Mouse (Mus musculus) gastrocnemius, adult 8-10 months (tissue): ENCODE results near the gene Chl1. TPM values are rescaled to one million over a fixed set of nuclear protein-coding genes. Genes with fewer than 3 reads are reported as not detected.

ENCODE experiments used
- DNase-seq, 2 experiments: peaks; one replicate each; pipeline ENCODE4 v3.0.0; 2022; ENCODE audit warnings: low spot score in 2 of 2
- total RNA-seq, 4 experiments: library from RNA; stranded (reverse); gene quantifications; 2 replicates each; pipeline ENCODE4 v1.2.4; 2022

Gene Chl1
- total RNA-seq: under 1 TPM; 0.10 to 0.63 (median 0.18) TPM

DNA sequence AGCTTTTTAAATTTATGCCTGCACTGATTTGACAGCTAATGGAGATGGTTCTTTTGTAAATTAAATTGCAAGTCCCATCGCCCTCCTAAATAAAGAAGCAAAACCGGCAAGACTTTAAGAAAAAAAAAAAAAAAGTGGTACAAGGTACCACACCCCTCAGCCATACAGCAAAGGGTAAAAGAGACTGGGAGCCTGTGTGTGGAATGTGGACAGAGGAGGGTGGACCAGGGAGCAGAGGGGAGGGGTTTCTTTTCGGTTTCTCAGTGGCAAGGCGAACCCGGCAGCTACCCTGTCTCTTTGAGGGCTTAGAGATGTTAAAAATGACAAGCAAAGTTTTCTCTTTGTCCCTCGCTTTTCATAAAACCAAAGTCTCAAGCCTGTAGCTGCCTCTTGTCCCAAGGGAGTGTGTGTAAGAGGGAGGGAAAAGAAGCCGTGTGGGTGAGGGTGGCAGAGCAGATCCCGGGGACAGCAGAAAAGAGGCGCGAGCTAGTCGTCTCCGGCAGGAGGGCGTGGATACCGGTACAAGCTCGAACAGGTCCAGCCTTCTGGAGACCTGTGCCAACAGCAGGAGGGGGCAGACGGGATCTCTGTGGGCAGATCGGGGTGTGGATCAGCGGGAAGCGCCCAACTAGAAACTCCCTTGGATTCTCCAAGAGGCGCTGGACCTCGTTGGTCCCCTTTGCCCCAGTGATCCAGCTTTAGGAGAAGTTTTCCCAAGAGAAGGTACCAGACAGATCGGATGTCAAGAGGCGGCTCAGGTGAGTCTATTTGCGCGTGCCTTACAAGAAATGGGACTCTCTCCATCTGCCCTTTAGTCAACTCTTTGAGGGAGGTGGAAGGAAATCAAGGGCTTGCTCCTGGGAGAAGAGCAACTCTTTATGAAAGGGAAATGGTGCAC lies at the start of gene Chl1:
TSS of gene Chl1 (plus strand) at position 195 of the 898 bp plus-strand sequence.
- DNase-seq: no peak

DNA sequence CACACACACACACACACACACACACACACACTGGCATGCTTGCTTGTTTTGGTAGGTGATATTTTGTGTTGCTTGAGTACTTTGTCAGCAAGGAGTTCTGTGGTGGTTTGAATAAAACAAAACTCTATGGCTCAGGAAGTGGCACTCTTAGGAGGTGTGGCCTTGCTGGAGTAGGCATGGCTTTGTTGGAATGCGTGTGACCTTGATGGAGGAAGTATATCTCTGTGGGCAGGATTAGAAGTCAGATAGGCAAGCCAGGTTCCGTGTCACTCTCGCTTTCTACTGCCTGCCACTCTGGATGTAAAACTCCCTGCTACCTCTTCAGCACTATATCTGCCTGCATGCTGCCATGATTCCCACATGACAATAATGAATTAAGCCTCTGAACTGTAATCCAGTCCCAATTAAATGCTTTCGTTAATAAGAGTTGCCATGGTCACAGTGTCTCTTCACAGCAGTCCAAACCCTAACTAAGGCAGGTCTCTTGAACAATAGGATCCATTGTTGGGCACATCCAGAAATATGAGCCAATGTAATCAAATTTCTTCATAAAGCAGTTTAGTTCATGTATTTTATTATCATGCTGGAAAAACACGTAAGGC lies 44.8 kb upstream of the Chl1 start:
- DNase-seq: no peak

DNA sequence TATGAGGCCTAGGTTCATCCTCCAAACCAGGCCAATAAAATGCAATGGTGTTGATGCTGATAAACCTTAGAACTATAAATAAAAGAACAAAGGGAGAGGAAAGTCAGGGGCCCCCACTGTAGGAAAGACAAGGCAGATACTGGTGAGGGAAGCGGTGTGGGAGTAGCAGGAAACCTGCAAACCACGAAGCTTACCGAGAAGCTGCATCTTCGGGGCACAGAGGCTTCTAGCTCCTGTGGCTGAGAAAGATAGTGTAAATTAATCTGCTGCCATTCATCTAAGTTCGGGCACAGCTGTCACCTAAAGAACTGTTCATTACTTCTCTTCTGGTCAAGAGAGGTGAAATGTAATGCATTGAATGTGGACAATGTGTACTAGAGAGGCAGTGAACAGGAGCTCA lies 37.1 kb upstream of the Chl1 start:
- DNase-seq: no peak

DNA sequence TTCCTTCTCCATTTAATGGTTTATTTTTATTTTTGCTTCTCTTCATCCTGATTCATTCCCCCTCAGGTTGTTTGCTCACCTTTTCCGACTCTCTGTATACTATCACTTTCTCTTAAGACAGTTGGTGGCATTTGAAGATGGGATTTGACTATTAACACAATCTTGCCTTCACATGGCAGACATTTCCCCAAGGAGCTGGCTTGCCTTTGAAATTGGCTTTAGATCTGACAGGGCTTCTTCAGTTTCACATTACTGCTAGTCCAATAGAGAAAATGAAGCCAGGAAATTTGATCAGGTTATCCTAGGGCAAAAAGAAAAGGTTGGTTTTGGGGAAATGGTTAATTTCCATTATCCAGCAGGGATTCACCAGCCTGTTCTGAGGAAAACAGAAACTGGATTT lies 23.2 kb upstream of the Chl1 start:
- DNase-seq: no peak

DNA sequence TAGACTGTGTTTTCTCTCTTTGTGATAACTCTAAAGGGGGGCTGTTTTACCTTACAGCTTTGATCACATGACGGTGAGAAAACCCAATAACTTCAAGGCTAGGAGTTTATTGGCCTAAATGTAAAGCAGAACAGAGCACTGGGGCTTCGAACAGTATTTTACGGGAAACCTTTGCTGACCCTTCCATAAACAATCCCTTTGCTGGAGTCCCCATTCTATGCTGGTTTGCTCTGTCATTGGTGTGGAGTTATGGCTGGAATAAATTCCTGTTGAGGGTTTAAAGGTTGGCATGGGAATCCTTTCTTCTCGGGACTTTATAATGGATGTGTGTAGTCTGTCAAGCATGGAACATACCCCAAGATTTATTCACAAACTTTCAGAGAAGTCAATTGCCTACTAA lies 12.0 kb upstream of the Chl1 start:
- DNase-seq: no peak

DNA sequence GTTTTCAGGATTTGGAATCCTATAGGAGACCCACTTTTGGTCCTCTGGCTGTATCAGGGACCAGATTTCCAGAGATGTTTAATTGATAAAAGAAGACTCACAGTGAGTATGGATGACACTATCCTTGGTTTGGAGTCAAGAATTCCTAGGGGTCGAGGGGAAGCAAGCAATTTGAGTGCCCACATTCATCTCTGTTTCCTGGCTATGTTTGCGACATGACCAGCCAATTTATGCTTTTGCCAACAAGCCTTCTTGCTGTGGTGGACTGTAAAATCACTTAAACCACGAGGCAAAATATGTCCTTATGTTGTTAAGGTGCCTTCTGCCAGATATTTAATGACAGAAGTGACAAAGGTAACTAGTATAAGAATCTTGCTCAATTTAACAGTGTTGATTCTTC lies 6.3 kb upstream of the Chl1 start:
- no peak for DNase-seq

DNA sequence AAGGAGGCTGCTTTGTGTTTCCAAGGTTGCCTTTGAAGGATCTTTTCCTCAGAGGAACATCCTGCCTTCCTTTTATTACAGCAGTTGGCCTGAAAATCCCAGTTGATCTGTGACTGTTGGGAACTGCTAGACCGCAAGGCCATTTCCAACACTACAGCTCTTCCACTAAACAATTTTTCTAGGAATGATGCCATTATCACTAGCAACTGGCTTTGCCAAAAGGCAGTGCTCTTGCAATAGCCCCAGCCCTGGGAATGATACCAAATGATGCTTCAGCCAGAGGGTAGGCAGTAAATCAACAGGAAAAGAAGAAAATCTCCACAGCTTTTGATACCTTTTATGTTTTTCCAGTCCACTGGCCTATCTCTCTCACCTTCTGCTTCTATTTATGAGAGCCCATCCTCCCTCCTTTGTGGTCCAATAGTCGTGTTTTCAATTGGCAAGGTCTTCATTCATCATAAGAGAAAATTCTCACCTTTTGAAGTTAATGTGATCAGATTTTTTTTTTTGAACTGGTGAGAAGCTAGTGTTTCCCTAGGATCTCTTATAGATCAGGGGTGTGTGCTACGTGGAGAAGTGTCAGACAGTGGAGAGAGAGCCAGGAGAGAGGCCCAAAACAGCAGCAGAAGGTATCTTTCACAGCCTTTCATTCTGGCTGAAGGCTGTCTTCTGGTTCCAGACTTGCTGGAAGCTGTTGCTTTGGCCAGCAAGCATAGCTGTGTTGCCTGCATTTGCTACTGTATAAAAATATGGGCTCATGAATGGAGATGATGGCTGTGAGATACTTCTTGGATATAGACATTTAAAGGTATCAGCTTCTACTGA lies 2.4 kb upstream of the Chl1 start:
- no peak for DNase-seq

DNA sequence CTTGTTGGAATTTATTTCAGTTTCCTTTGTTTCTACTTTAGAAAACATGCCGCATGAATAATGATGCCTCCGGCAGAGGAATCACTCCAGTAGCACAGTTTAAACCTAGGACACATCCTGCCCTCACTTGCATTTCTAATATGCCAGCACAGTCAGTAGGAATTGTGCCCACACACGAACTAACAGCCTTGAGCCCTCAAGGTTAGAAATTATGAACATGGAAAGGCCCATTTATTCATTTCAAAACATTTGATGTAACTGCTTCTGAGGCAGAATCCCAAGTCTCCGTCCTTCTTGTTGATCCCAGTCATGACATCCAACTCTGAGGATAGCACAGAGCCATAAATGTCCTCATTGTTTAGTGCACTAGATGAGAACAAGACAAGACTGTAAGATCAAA lies 790 bp upstream of the Chl1 start:
- DNase-seq: no peak

DNA sequence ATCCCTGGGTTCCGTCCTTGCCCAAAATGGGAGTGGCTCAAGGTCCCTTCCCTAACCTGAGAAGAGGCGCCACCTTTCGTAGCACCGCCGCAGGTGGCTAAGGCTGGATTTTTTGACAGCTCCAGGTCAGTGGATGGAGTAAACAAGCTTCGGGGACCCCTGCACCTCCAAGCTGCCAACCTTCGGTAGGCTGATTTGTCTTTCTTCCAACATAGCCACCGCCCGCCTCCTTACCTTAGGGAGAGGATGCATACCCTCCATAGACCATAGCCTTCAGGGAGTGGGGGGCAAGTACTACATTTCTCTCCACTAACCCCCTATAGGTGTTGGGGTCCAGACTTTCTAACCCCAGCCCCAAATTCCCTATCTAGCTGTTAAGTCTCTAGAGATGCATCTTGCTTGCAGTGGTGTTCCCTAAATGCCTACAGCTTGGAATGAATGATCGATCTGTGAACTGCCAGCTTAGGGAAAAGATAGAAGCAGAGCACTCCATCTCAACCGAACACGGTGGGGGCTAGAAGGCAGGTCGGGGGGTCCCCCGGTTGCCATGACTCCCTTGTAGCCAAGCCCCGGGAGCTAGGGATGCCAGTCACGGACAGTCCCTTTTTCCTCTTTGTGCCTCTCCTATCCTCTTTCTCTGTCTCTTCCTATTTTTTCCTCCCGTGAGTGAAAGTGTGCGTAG lies 1.0 kb downstream of the Chl1 start:
- no peak for DNase-seq

DNA sequence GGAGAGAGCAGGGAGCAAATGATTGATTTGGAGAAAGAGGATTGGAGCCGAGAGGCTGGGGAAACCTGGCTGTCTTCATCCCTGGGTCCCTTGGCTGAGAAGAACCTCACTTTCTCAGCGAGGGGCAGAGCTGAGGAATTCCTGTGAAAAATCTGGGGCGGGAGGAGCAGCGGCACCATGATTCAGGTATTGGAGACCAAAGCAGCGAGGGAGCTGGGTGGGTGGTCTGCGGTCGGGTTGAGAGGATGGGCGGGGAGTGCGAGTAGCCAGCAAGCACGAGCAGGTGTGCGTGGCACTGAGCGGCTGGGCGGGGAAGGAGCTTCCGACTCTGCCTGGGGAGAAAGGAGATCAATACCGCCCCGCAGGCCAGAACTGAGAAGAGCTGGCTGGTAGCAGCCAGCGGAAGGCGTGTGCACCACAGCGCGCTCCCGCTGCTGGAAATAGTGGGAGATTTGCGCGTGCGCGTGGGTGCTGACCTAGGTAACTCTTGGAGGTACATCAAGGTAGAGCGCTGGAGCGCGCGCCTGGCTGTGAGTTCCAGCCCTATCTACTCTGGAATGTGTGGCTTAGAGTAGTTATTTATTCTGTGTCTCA lies 1.7 kb downstream of the Chl1 start:
- DNase-seq: no peak

DNA sequence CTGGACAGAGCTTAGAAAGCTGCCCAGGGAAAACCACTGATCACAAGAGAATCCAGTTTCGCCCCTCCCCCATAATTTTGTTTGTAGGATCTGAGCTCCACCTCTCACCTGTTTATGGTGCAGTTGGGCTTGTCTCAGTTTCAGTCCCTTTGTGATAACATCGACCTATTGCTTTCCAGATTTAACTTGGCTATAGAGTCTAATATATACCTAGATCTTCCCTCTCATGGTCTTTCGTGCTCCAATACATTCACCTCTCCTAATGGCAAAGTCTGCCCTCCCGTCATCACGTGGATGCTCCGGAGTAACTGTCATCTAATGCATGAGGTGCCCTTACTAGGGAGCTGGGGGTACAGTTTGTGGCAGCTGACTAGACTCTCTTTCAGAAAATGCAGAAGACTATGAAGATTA lies 2.5 kb downstream of the Chl1 start:
- no peak for DNase-seq

DNA sequence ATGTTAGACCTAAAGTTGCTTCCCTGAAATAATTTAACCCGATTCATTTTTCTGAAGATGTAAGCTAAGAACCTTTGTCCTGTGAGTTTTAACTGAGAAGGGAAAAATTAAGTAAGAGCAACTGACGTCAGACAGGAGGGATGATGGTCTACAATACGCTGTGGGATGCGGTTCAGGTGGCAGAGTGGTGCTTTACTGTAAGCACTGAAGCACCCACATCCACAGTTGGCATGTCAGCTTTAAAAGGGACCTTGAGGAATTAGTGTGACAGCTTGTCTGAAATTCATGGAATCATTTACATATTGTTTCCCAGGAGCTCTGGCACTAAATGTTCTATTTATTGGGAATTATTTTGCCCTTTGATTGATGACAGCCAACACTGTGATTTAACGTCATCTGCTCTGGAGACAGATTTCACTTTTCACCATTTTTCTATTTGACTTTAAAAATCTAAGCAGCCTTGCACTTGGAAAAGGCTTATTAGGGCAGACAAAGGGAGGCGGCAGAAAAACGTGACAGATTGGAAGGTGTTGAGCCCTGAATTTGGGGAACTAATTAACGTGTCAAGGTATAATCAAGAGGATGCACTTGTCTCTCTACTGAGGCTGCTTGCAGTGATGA lies 3.3 kb downstream of the Chl1 start:
- DNase-seq: no peak

DNA sequence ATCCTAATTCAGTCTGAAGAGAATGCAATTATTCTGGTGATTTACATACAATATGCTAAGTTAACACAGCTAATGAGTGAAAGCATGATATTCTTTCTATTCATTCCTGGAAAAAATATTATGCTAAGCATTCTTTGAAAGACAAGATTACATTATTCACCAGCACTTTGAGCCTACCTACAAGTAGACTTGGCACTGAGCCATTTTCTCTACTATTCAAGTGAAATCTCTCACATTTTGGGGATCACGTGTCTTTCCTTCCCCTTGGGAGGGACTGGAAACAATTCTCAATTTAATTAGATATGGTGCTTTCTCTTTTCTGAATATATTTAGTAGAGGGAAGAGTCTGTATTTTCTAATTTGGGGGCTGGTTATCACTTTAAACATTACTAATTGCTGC lies 4.0 kb downstream of the Chl1 start:
- DNase-seq: no peak

DNA sequence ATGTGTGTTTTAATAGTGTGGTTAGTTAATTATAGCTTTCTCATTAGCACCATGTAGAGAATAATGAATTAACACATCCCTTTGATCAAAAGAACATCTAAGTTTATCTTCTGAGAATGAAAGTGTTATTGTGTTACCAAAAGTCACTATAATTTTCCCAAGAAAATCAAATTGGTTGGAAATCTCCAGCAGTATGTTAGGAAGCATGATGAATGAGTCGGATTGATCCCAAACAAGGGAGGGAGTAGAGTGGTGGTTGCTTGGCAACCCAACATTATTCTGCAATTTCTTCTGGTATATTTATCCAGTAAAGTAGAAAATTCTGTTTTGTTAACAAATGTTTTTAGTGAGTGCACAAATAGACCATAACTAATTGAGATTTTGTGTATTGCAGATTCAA lies 4.4 kb downstream of the Chl1 start:
- no peak for DNase-seq

DNA sequence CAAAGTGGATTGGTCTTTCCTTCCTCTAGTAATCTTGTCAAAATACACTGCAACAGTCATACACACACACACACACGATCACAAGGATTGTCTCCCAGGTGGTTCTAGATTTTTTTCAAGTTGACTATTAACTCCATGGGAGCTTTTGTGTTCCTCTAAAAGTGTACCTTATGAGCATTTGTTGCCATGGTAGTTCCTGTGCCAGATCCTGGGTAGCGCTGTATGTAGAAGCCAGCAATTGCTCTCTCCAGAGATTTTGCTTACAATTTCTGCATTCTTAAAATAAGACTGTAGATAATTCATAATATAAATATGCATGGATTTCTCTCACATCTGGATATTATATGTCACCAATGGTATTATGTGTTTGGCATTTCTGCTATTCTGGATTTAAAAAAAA lies 9.2 kb downstream of the Chl1 start:
- DNase-seq: no peak

DNA sequence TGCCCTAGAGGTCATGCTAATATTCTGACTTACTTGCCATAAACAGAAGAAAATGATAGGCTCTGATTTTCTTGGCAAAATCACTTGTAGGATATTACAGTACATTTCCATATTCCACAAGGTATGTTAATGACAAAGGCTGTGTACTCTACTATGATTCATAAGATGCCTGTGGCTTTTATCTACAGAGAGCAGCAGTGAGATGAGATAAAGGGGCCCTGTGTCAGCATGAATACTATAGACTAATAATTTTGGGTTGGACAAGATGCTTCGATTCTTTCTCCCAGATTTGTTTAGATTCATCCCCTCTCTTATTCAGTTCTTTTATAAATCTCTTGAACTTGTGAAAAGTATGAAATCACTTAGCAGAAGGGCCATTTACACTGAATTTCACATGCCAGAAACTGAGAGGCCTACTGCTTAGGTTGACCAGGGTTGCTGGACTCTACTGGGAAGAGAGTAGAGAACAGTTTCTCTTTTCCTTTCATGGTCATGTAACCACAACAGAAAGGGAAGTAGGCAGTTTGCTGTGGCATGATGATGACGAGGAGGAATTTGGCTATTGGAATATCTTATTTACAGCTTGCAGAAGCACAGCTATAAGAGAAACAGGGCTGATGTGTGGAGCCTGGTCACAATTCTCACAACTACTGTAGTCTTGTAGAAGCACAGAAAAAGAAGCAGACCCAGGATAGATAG lies 15.1 kb downstream of the Chl1 start:
- DNase-seq: no peak

DNA sequence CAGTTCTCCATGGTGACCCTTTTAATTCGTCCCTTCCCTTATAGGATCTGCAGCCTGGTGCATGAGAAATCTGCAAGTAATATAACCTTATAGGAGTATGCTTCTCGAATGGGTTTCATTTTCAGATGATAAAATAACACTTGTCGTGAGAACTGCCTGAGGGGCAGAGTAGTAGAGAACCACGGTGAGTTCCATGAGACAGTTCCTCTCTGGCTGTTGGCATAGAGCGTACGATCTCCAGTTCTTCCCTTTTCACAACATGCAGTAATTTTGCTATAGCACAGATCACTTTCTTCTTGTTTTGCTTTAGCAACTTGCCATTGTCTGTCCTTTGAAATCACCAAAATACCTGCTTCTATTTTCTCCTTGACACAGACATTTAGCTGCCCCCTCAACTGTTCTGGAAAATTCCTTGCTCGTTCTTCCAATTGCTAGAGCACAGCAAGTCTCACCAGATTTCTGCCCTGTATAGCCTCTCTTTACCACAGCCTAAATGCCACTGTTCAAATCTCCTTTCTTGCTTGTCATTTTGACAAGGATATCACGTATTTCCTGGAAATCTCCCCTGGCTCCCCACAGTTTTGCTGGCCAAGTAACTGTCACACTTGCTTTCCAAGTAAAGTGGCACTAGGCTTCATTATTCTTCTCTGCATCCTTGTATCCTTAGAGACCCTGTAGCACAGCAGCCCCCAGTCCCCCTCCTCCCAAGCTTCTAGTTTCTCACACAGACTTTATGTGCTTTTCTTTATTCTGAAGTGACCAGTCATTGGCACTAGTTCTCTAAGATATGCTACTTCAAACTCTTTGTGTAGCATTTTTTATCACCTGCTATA lies 16.8 kb downstream of the Chl1 start:
- no peak for DNase-seq

DNA sequence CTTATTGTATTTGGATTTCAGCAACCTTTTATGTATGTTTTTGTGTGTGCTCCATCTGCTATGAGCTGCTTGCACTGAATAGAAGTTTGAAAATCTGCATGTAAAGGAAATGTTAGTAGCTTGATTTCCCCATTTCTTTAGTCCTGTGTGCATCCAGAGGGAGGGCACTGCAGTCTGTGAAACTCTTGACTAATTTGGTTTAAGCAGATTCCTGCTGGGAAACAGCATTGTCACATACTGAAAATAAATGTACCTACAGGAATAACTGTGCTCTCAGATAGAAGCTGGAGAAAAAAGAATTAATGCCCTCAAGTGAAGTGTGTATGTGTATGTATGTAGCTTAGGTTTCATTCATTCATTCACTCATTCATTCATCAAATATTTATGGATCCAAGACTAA lies 22.7 kb downstream of the Chl1 start:
- no peak for DNase-seq

DNA sequence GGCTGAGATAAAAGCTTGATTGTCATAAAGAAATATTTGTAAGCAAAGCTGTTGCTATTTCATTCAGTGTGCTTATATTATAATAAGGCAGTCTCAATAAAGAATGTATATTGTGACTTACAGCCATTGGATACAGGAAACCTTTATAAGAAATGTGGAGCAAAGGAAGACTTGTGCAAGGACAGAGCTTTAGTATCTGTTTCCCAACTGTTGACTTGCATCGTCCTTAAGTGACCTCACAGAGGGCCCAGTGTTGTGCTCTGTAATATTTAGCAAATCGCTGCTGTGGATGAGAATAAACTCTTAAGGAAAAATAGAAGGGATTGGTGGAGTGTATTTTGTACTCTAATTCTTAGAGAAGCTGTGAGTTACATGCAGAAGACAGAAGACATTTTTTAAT lies 23.6 kb downstream of the Chl1 start:
- DNase-seq: no peak
